Mouse (Mus musculus) brown adipose tissue, adult 24 weeks (tissue): ENCODE data around the gene Tmcc2. TPM values are rescaled to one million over a fixed set of nuclear protein-coding genes. Genes with fewer than 3 reads are reported as not detected.

Experiments used
- H3K27ac ChIP-seq: fragments of 200-500 bp; replicated peaks from 2 replicates; pipeline ENCODE4 v1.5.1; 2012; ENCODE audit warnings: low read depth, mild to moderate bottlenecking, low read length
- H3K4me1 ChIP-seq: fragments of 200-500 bp; 2 replicates; pipeline ENCODE4 v1.6.1; 2012; ENCODE audit warnings: low read length, mixed read lengths; ENCODE audit not compliant: control insufficient read depth, insufficient read depth, insufficient read length
- H3K4me3 ChIP-seq: fragments of 200-500 bp; 2 replicates; pipeline ENCODE4 v1.5.1; 2012; ENCODE audit warnings: low read depth, mild to moderate bottlenecking, low read length, moderate library complexity; ENCODE audit not compliant: insufficient read depth
- polyA plus RNA-seq: library from polyadenylated mRNA; stranded (reverse); fragments of >200 nt; gene quantifications from 2 replicates; pipeline ENCODE4 v1.2.4, GENCODE M21; 2012; ENCODE audit not compliant: missing spikeins, insufficient read depth, insufficient read length

The Tmcc2 gene
- polyA plus RNA-seq, 1 experiment: 2.1 TPM

GRCm38 (mm10) chr1:132416244-132416942, 25.3 kb upstream of the Tmcc2 start:
- peaks cover 3% of the 10 kb centered on the region; the same call in 1 of the 2 replicates for H3K4me1 ChIP-seq
- peak overlapping the region; percentile 6; the same call in 1 of the 2 replicates for H3K4me3 ChIP-seq
- peak overlapping the region; percentile 17 for H3K27ac ChIP-seq

DNA sequence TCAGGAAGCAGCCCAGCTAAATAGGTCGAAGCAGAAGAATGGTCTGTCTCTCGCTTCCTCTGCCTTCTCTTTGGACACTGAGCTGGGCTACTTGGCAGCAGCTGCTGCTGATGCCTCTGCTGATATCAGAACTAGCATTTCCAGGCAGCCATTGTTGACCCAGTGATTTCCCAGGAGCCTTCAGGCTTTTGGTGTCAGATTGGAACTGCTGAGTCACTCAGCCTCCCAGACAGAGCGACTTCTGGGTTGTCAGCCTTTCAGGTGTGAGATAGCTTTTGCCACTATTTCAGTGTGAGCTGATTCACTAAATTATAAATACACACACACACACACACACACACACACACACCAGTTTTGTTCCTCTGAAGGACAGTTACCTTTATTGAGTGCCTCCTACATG, 19.6 kb upstream of the Tmcc2 start:
- Histone ChIP-seq H3K4me3 (no peak overlapping the region), H3K27ac (no peak overlapping the region), H3K4me1 (no peaks in the 10 kb centered on the region)

GRCm38 (mm10) chr1:132401843-132402242, 10.8 kb upstream of the Tmcc2 start:
- Histone ChIP-seq H3K27ac (no peak overlapping the region), H3K4me1 (no peaks in the 10 kb centered on the region), H3K4me3 (no peak overlapping the region)

- Histone ChIP-seq H3K4me1 (no peaks in the 10 kb centered on the region), H3K27ac (no peak overlapping the region), H3K4me3 (no peak overlapping the region)
Measured at GRCm38 (mm10) chr1:132400538-132400937, 9.5 kb upstream of the Tmcc2 start.

DNA sequence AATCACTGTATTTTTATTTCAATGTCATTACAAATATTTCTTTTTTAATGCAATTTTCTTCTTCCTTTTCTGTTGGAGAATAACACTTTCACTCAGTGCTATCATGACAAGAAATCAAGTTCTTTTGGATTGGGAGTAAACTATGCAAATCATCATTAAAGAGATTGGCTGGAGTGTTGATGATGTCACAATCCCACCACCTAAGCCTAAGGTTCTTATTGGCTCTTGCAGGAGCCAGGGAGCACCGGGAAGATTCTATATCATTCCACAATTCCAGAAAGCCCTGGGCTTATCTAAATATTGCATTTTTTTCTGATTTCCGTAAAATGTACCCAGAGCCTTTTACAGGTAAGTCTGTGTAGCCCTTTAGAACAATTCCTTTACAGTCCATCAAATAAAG, 5.6 kb upstream of the Tmcc2 start:
- no peak overlapping the region for H3K4me3 ChIP-seq
- H3K4me1 ChIP-seq: no peaks in the 10 kb centered on the region
- no peak overlapping the region for H3K27ac ChIP-seq

DNA sequence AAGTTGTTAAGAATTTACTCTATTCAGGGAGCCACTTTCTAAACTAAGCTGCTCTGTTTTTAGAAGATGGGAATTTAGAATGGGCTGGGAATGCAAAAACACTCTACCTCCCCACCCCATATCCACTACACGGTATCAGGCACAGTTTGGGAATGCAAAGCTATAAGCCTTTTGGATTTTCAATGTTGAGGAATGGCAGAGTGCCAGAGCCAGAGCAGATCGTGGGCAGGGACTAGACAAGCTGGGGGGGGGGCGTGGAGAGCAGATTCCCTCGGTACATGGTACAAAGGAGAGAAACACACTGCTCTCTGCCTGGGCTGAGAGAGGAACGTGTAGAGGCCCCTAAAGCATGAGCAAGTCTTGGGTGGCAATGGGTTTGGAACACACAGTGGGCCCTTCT, 1.8 kb upstream of the Tmcc2 start:
- no peak overlapping the region for H3K4me3 ChIP-seq
- H3K4me1 ChIP-seq: no peaks in the 10 kb centered on the region
- H3K27ac ChIP-seq: no peak overlapping the region

- Histone ChIP-seq H3K4me1 (peaks cover 4% of the 10 kb centered on the region; the same call in 1 of the 2 replicates), H3K27ac (peak overlapping the region; percentile 96), H3K4me3 (peak overlapping the region; percentile 83)
Measured at GRCm38 (mm10) chr1:132391580-132392022, 520 bp upstream of the Tmcc2 start.

DNA sequence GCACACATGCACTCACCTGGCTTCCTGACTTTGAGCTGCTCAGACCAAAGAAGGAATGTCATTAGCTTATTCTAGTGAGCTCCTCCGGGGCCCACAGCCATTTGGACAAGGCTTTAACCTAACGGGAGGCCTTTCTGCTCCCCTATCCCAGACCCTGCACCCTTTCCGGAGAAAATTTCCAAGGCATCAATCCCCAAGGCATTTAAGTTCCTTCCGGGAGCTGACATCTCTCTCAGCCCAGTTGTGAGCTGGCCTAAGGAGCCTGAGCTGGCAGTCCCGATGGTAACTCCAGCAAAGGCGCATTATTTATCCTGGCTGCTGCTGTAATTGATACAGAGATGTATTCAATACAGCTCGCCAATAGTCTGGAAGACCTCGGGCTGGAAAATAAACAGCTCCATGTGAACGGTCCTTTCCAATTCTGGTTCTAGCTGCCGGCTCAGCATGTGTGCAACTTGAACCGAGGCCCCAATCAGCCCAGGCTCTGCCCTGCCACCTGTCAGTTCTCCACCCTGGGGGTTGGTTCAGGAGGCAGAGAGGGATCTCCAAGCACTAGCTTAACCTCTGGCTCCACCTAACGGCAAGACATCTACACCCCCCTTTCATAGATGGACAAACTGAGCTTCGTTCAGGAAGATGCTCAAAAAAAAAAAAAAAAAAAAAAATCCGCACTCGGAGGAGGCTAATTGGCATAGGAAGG, 1.0 kb downstream of the Tmcc2 start:
- Histone ChIP-seq H3K4me1 (peaks cover 7% of the 10 kb centered on the region; the same call in 1 of the 2 replicates), H3K4me3 (peak overlapping the region; percentile 83), H3K27ac (peak overlapping the region; percentile 96)

GRCm38 (mm10) chr1:132388813-132389803, 2.0 kb downstream of the Tmcc2 start:
- H3K27ac ChIP-seq: peak overlapping the region; percentile 96
- peaks cover 12% of the 10 kb centered on the region for H3K4me1 ChIP-seq

DNA sequence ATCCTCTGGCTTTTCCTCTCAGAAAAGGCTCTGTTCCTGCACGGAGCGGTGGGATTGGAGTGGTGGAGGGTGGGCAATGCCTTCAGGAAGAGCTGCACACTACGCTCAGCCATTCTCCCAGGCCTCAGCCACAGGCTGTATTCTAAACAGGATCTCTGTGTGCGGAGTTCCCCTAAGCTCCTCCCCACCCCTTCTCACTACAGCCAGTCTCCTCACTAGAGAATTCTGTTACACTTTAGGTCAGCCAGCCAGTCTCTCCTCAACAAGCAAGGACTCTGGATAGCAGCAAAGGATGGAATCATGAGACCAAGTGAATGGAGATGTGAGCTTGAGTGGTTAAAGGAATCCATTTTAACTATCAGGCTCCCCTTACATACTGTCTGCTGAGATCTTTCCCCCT, 3.1 kb downstream of the Tmcc2 start:
- H3K4me3 ChIP-seq: peak overlapping the region; percentile 83; the same call in 1 of the 2 replicates
- H3K27ac ChIP-seq: peak overlapping the region; percentile 95
- peaks cover 18% of the 10 kb centered on the region for H3K4me1 ChIP-seq

More at GRCm38 (mm10) chr1:132388813-132389803, 2.0 kb downstream of the Tmcc2 start:
- peak overlapping the region; percentile 83 for H3K4me3 ChIP-seq

DNA sequence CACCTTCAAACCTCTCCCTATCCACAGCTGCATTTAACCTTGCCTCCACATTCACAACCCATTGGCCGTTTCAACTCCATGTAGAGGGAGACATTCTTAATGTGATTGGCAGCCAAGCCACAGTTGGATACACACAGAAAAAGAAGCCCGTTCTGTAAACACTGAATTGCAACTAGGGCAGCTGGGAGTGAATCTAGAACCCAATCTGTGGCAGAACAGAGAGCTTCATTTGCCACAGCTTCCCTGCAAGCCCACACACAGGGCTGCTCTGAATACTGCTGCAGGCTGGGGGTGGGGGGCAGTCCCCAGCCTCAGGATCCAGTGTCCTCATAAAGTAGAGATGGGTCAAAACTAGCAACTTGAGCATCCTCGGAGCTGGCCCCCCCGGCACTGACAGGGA, 4.8 kb downstream of the Tmcc2 start:
- H3K27ac ChIP-seq: peak overlapping the region; percentile 13; the same call in 1 of the 2 replicates
- H3K4me3 ChIP-seq: no peak overlapping the region
- H3K4me1 ChIP-seq: peaks cover 18% of the 10 kb centered on the region

DNA sequence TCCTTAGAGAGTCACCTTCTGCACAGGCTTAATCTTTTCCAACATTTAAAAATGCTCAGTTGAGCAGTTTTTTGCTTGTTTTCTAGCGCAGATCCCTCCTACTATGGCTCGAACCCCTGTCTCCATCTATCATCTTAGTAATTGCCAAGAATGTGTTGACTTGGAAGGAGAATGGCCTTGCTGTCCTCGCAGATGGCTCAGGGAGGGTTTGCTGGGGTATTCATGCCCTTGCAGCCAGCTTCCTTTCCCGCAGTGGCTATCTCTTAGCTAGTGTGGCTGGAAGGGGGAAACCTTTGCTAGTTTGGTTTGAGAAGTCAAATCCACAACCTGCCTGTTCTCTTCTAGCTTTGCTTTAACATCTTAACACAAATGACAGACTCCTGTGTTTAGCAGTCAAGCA, 5.4 kb downstream of the Tmcc2 start:
- peaks cover 18% of the 10 kb centered on the region for H3K4me1 ChIP-seq
- H3K4me3 ChIP-seq: no peak overlapping the region
- H3K27ac ChIP-seq: peak overlapping the region; percentile 13; the same call in 1 of the 2 replicates

GRCm38 (mm10) chr1:132385266-132385665, 5.8 kb downstream of the Tmcc2 start:
- peak overlapping the region; percentile 59 for H3K27ac ChIP-seq

GRCm38 (mm10) chr1:132384001-132384554, 7.0 kb downstream of the Tmcc2 start:
- no peak overlapping the region for H3K4me3 ChIP-seq
- peak overlapping the region; percentile 77 for H3K27ac ChIP-seq
- H3K4me1 ChIP-seq: peaks cover 18% of the 10 kb centered on the region

More at GRCm38 (mm10) chr1:132385266-132385665, 5.8 kb downstream of the Tmcc2 start:
- Histone ChIP-seq H3K4me3 (no peak overlapping the region), H3K4me1 (peaks cover 18% of the 10 kb centered on the region)
